Mouse (Mus musculus): ENCODE measurements around the gene Klhl40. TPM values are rescaled to one million over a fixed set of nuclear protein-coding genes. Genes with fewer than 3 reads are reported as not detected.

Gene Klhl40
- 0.29 and 0.51 TPM in 2 replicates for polyA plus RNA-seq (2012; rRNA removed)

DNA sequence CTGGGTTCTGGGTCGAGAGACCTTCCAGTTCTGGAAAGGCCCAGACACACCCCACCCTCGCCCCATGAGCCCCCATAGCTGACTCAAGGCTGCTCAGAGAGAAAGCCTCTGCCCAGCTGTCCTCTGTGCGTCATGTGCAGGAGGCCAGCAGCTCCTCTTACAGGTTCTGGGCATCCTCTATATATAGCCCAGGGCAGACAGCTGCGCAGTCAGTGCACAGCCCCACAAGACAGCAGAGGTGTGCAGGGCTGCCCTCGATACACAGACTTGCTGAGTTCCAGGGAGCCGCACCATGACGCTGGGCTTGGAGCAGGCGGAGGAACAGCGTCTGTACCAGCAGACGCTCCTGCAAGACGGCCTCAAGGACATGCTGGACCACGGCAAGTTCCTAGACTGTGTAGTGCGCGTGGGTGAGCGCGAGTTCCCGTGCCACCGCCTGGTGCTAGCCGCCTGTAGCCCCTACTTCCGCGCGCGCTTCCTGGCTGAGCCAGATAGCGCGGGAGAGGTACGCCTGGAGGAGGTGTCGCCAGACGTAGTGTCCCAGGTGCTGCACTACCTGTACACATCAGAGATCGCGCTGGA lies at the start of gene Klhl40:
Gene Klhl40 (plus strand): TSS at position 124 of the 582 bp plus-strand sequence.
- H3K4me3 ChIP-seq (replicated peaks; ENCODE audit: insufficient read depth, low read depth, low read length) = peak within 1 kb of the TSS; percentile 18
- no peak for DNase-seq
- peaks cover 6% of the 10 kb centered on the region; the same call in 1 of the 2 replicates for H3K4me1 ChIP-seq (ENCODE audit: control insufficient read depth, insufficient read depth, low read length)
- 14% methylated on average over 30 of the region's 30 CpGs for WGBS
- no peak within 1 kb of the TSS for H3K27ac ChIP-seq (ENCODE audit: insufficient read depth, low read length)
- no peaks in the 10 kb centered on the region for H3K27me3 ChIP-seq (ENCODE audit: control insufficient read depth, insufficient read depth, low read length)
- TF ChIP-seq CTCF (IDR thresholded peaks at IDR 0.05; ENCODE audit: borderline replicate concordance, insufficient read depth, low read depth, low read length) (no peak), POLR2A (IDR thresholded peaks at IDR 0.05; ENCODE audit: borderline replicate concordance, insufficient read depth, low read length) (no peak)

DNA sequence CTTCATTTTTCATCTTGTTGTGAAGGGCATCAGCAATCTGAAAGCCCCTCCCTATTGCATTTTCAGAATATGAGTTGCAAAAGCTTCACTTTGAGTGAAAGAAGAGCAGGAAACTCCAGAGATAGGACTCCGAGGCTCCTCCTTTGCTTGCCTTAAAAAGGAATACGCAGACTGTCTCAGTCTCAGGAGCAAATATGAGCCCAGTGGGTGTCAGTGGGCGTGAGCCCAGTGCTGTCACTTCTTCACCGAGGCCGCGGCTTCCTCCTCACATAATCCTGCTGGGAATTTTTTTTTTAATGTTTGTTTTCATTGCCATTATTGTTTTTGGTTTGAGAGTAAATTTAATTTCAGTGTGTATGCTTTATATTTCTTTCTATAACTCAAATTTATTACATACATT lies 36.9 kb upstream of the Klhl40 start:
- H3K27ac ChIP-seq (ENCODE audit: insufficient read depth, low read length) = no peak overlapping the region

DNA sequence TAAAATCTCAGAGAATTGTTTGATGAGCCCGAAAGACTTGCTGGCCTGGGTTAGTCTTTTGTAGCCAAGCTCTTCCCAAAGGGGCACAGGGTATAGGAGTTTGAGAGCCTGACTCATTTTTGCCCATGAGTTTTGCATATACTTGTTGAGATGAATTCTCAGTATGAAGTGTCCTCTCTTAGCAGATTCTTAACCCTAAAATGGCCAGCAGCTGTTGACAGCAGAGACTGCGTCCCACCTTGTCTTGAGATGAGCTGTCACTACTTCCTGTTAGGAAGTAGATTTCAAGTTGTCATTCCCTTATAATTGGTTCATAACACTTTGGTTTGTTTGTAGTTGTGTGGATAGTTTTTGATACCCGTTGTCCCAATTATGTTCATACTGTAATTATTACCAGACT lies 36.2 kb upstream of the Klhl40 start:
- 90% methylated on average over 3 of the region's 3 CpGs for WGBS

More for the DNA sequence above, 36.9 kb upstream of the Klhl40 start:
- WGBS = 54% methylated on average over 6 of the region's 6 CpGs
- no peak overlapping the region for H3K4me3 ChIP-seq (replicated peaks; ENCODE audit: insufficient read depth, low read depth, low read length)
- DNase-seq = no peak
- no peaks in the 10 kb centered on the region for H3K4me1 ChIP-seq (ENCODE audit: control insufficient read depth, insufficient read depth, low read length)
- no peaks in the 10 kb centered on the region for H3K27me3 ChIP-seq (ENCODE audit: control insufficient read depth, insufficient read depth, low read length)
- TF ChIP-seq POLR2A (IDR thresholded peaks at IDR 0.05; ENCODE audit: borderline replicate concordance, insufficient read depth, low read length) = no peak
- no peak for TF ChIP-seq CTCF (IDR thresholded peaks at IDR 0.05; ENCODE audit: borderline replicate concordance, insufficient read depth, low read depth, low read length)

GRCm38 (mm10) chr9:121744051-121744450 lies 33.4 kb upstream of the Klhl40 start:
- WGBS = 93% methylated on average over 8 of the region's 8 CpGs

More for the DNA sequence above, 36.2 kb upstream of the Klhl40 start:
- no peak for DNase-seq
- no peak overlapping the region for H3K27ac ChIP-seq (ENCODE audit: insufficient read depth, low read length)
- H3K4me3 ChIP-seq (replicated peaks; ENCODE audit: insufficient read depth, low read depth, low read length) = no peak overlapping the region
- H3K27me3 ChIP-seq (ENCODE audit: control insufficient read depth, insufficient read depth, low read length) = no peaks in the 10 kb centered on the region
- TF ChIP-seq POLR2A (IDR thresholded peaks at IDR 0.05; ENCODE audit: borderline replicate concordance, insufficient read depth, low read length) = no peak
- TF ChIP-seq CTCF (IDR thresholded peaks at IDR 0.05; ENCODE audit: borderline replicate concordance, insufficient read depth, low read depth, low read length) = no peak
- no peaks in the 10 kb centered on the region for H3K4me1 ChIP-seq (ENCODE audit: control insufficient read depth, insufficient read depth, low read length)

DNA sequence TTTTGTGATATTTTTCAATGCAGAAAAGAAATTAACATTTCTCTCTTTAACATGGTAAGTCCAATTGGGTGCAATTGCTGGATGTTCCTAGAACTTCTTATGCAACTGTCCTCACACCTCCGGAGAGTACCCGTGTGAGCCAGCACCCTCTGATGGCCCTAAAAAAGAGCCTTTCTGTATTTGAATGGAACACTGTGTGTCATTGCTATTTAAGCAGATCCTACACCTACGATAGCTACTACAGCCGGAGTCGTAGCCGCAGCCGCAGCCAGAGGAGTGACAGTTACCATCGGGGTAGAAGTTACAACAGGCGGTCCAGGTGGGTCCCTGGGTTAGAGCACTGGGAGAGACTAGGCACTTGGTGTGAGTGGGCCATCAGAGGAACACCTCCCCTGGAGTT lies 24.6 kb upstream of the Klhl40 start:
- 94% methylated on average over 9 of the region's 9 CpGs for WGBS
- no peak overlapping the region for H3K27ac ChIP-seq (ENCODE audit: insufficient read depth, low read length)

More at GRCm38 (mm10) chr9:121744051-121744450, 33.4 kb upstream of the Klhl40 start:
- DNase-seq = no peak
- Histone ChIP-seq H3K4me1 (ENCODE audit: control insufficient read depth, insufficient read depth, low read length) (no peaks in the 10 kb centered on the region), H3K27me3 (ENCODE audit: control insufficient read depth, insufficient read depth, low read length) (no peaks in the 10 kb centered on the region), H3K27ac (ENCODE audit: insufficient read depth, low read length) (no peak overlapping the region), H3K4me3 (replicated peaks; ENCODE audit: insufficient read depth, low read depth, low read length) (no peak overlapping the region)
- TF ChIP-seq POLR2A (IDR thresholded peaks at IDR 0.05; ENCODE audit: borderline replicate concordance, insufficient read depth, low read length) (no peak), CTCF (IDR thresholded peaks at IDR 0.05; ENCODE audit: borderline replicate concordance, insufficient read depth, low read depth, low read length) (no peak)

GRCm38 (mm10) chr9:121754624-121755023 lies 22.8 kb upstream of the Klhl40 start:
- TF ChIP-seq POLR2A (IDR thresholded peaks at IDR 0.05; ENCODE audit: borderline replicate concordance, insufficient read depth, low read length) (no peak), CTCF (IDR thresholded peaks at IDR 0.05; ENCODE audit: borderline replicate concordance, insufficient read depth, low read depth, low read length) (no peak)
- WGBS = 82% methylated on average over 3 of the region's 3 CpGs
- 0 out of 2 replicates have a peak, but pooled peaks cover 7% of the 10 kb centered on the region for H3K4me1 ChIP-seq (ENCODE audit: control insufficient read depth, insufficient read depth, low read length)
- H3K4me3 ChIP-seq (replicated peaks; ENCODE audit: insufficient read depth, low read depth, low read length) = no peak overlapping the region
- no peak for DNase-seq
- no peaks in the 10 kb centered on the region for H3K27me3 ChIP-seq (ENCODE audit: control insufficient read depth, insufficient read depth, low read length)
- H3K27ac ChIP-seq (ENCODE audit: insufficient read depth, low read length) = no peak overlapping the region

More for the DNA sequence above, 24.6 kb upstream of the Klhl40 start:
- Histone ChIP-seq H3K27me3 (ENCODE audit: control insufficient read depth, insufficient read depth, low read length) (no peaks in the 10 kb centered on the region), H3K4me1 (ENCODE audit: control insufficient read depth, insufficient read depth, low read length) (no peaks in the 10 kb centered on the region), H3K4me3 (replicated peaks; ENCODE audit: insufficient read depth, low read depth, low read length) (no peak overlapping the region)
- TF ChIP-seq CTCF (IDR thresholded peaks at IDR 0.05; ENCODE audit: borderline replicate concordance, insufficient read depth, low read depth, low read length) (no peak), POLR2A (IDR thresholded peaks at IDR 0.05; ENCODE audit: borderline replicate concordance, insufficient read depth, low read length) (no peak)
- DNase-seq = no peak

DNA sequence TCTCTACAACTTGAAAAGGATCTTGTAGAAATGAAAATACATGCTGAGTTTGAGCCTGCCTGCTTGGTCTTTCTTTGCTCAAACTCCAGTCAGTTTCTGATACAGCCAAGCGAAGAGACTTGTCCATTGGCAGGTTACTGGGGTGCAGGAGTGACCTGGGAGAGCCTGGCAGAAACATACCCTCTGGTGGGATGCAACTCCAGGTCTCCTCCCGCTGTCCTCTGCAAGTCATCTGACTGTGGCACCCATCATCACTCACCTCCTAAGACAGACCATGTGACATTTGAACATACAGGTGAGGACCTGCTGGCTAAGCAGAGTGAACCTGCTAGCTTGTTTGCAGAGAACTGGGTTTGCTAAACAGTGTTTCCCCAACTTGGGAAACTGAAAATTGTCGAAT lies 20.6 kb upstream of the Klhl40 start:
- peaks cover 12% of the 10 kb centered on the region; the same call in 1 of the 2 replicates for H3K4me1 ChIP-seq (ENCODE audit: control insufficient read depth, insufficient read depth, low read length)
- H3K4me3 ChIP-seq (replicated peaks; ENCODE audit: insufficient read depth, low read depth, low read length) = no peak overlapping the region
- H3K27me3 ChIP-seq (ENCODE audit: control insufficient read depth, insufficient read depth, low read length) = no peaks in the 10 kb centered on the region
- no peak for DNase-seq
- no peak for TF ChIP-seq POLR2A (IDR thresholded peaks at IDR 0.05; ENCODE audit: borderline replicate concordance, insufficient read depth, low read length)
- no peak for TF ChIP-seq CTCF (IDR thresholded peaks at IDR 0.05; ENCODE audit: borderline replicate concordance, insufficient read depth, low read depth, low read length)
- no peak overlapping the region for H3K27ac ChIP-seq (ENCODE audit: insufficient read depth, low read length)
- 89% methylated on average over 3 of the region's 3 CpGs for WGBS

GRCm38 (mm10) chr9:121757432-121757831 lies 20.0 kb upstream of the Klhl40 start:
- no peaks in the 10 kb centered on the region for H3K27me3 ChIP-seq (ENCODE audit: control insufficient read depth, insufficient read depth, low read length)
- no peak for TF ChIP-seq POLR2A (IDR thresholded peaks at IDR 0.05; ENCODE audit: borderline replicate concordance, insufficient read depth, low read length)
- no peak for TF ChIP-seq CTCF (IDR thresholded peaks at IDR 0.05; ENCODE audit: borderline replicate concordance, insufficient read depth, low read depth, low read length)
- DNase-seq = peak in 1 of 2 experiments; percentile 37
- H3K4me3 ChIP-seq (replicated peaks; ENCODE audit: insufficient read depth, low read depth, low read length) = no peak overlapping the region
- H3K27ac ChIP-seq (ENCODE audit: insufficient read depth, low read length) = 0 out of 2 replicates have a peak overlapping the region, but pooled peaks have one; percentile 23
- peaks cover 16% of the 10 kb centered on the region; the same call in 1 of the 2 replicates for H3K4me1 ChIP-seq (ENCODE audit: control insufficient read depth, insufficient read depth, low read length)
- 15% methylated on average over 3 of the region's 3 CpGs for WGBS
